Mouse (Mus musculus) embryonic facial prominence, embryonic 10.5 days (tissue): ENCODE results near the gene Naa38. TPM values are rescaled to one million over a fixed set of nuclear protein-coding genes. Genes with fewer than 3 reads are reported as not detected.
"Not testable (repeated sequence)": the region's sequence is repeated elsewhere in the genome, so short reads cannot be mapped to it uniquely, and the experiment has no call there.

Experiments
- DNase-seq: peaks from one replicate; pipeline ENCODE4 v3.0.0-alpha.2; 2017; ENCODE audit warnings: low spot score
- H3K27ac ChIP-seq: fragments of 300-500 bp; sonication (generic); replicated peaks from 2 replicates; pipeline ENCODE4 v1.5.1; 2016; ENCODE audit warnings: mild to moderate bottlenecking
- H3K27me3 ChIP-seq: fragments of 300-500 bp; sonication (generic); replicated peaks from 2 replicates; pipeline ENCODE4 v1.6.1; 2016; ENCODE audit warnings: low read depth, mild to moderate bottlenecking; ENCODE audit not compliant: poor library complexity, severe bottlenecking
- H3K36me3 ChIP-seq: fragments of 300-500 bp; sonication (generic); replicated peaks from 2 replicates; pipeline ENCODE4 v1.6.1; 2016; ENCODE audit warnings: mild to moderate bottlenecking, moderate library complexity
- H3K4me1 ChIP-seq: fragments of 300-500 bp; sonication (generic); 2 replicates; pipeline ENCODE4 v1.6.1; 2016
- H3K4me3 ChIP-seq: fragments of 300-500 bp; sonication (generic); 2 replicates; pipeline ENCODE4 v1.5.1; 2016; ENCODE audit warnings: mild to moderate bottlenecking, moderate library complexity
- H3K9me3 ChIP-seq: fragments of 300-500 bp; sonication (generic); 2 replicates; pipeline ENCODE4 v1.6.1; 2016; ENCODE audit warnings: mild to moderate bottlenecking
- WGBS: fragments of 180-500 bp; shearing (Covaris S2); methylation state at CpG from one replicate; pipeline ENCODE4 v1.1.7; 2016; 5-methylcytosine and 5-hydroxymethylcytosine counted together
- polyA plus RNA-seq: library from polyadenylated mRNA; unstranded; fragments of >200 nt; fragmentation: Nextera tagmentation; extraction: Ambion mirVana; gene quantifications from 2 replicates; pipeline ENCODE4 v1.2.1, GENCODE M21; 2016

The Naa38 gene
- polyA plus RNA-seq, 1 experiment from 2014 or later: 137 TPM

GRCm38 (mm10) chr11:69381356-69381755 lies 13.9 kb upstream of the Naa38 start:
- no peak for DNase-seq
- no peaks in the 10 kb centered on the region for H3K9me3 ChIP-seq
- 88% methylated on average over 6 of the region's 6 CpGs for WGBS
- no peaks in the 10 kb centered on the region for H3K27me3 ChIP-seq
- H3K4me3 ChIP-seq: no peak overlapping the region
- H3K27ac ChIP-seq: no peak overlapping the region
- peaks cover 29% of the 10 kb centered on the region for H3K36me3 ChIP-seq
- H3K4me1 ChIP-seq: no peaks in the 10 kb centered on the region

- no peaks in the 10 kb centered on the region for H3K9me3 ChIP-seq
- WGBS: 70% methylated on average over 10 of the region's 10 CpGs
- no peak overlapping the region for H3K4me3 ChIP-seq
- no peaks in the 10 kb centered on the region for H3K27me3 ChIP-seq
- no peak for DNase-seq
- H3K27ac ChIP-seq: no peak overlapping the region; the same call in 1 of the 2 replicates
- peaks cover 19% of the 10 kb centered on the region for H3K36me3 ChIP-seq
- H3K4me1 ChIP-seq: no peaks in the 10 kb centered on the region
These were observed 12.7 kb upstream of the Naa38 start for GRCm38 (mm10) chr11:69382478-69383105.

DNA sequence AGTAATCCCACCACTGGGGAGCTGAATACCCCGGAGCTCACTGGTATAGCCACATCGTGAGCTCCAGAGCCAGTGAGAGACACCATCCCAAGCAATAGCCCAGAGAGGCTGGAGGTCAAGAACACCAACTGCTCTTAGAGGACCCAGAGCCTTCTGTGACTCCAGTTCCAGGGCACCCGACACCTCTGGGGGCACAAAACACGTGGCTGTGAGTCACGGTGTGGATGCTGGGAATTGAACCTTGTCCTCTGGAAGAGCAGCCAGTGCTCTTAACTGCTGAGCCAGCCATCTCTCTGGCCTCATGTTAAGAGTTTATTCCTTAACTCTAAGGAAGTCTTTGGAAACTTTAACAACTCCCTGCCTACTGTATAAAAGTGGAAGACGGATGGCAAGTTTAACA lies 10.3 kb upstream of the Naa38 start:
- Histone ChIP-seq H3K27me3 (no peaks in the 10 kb centered on the region), H3K4me3 (no peak overlapping the region), H3K27ac (no peak overlapping the region), H3K4me1 (peaks cover 4% of the 10 kb centered on the region), H3K9me3 (no peaks in the 10 kb centered on the region), H3K36me3 (peaks cover 10% of the 10 kb centered on the region; the same call in 1 of the 2 replicates)
- DNase-seq: peak; percentile 6
- 80% methylated on average over 6 of the region's 6 CpGs for WGBS

DNA sequence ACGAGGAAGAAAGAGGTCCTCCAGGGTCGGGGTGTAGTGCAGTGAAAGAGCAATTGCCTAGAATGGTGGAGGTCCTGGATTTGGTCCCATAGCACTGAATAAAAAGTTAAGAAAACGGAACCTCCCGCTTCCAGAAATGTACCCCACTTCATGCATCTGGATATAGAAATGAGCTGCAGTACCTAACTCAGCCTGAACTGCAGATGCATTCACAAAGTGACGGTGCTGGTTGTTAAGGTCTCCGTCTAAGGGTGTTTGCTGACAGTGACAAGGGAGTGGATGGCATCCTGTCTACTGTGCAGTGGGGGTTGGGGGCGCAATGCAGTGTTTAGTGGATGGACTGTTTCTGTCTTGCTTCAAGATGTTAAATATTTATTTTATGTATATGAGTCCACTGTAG lies 8.5 kb upstream of the Naa38 start:
- Histone ChIP-seq H3K4me1 (peaks cover 7% of the 10 kb centered on the region), H3K36me3 (peaks cover 7% of the 10 kb centered on the region), H3K27me3 (no peaks in the 10 kb centered on the region), H3K27ac (no peak overlapping the region), H3K4me3 (no peak overlapping the region), H3K9me3 (no peaks in the 10 kb centered on the region)
- WGBS: 81% methylated on average over 7 of the region's 7 CpGs
- no peak for DNase-seq

- peaks cover 9% of the 10 kb centered on the region for H3K36me3 ChIP-seq
- H3K27me3 ChIP-seq: no peaks in the 10 kb centered on the region
- H3K4me1 ChIP-seq: peaks cover 7% of the 10 kb centered on the region
- H3K9me3 ChIP-seq: no peaks in the 10 kb centered on the region
- H3K4me3 ChIP-seq: no peak overlapping the region
- WGBS: 97% methylated on average over 4 of the region's 4 CpGs
- H3K27ac ChIP-seq: no peak overlapping the region
- no peak for DNase-seq
These were observed 6.6 kb upstream of the Naa38 start for GRCm38 (mm10) chr11:69388680-69389079.

DNA sequence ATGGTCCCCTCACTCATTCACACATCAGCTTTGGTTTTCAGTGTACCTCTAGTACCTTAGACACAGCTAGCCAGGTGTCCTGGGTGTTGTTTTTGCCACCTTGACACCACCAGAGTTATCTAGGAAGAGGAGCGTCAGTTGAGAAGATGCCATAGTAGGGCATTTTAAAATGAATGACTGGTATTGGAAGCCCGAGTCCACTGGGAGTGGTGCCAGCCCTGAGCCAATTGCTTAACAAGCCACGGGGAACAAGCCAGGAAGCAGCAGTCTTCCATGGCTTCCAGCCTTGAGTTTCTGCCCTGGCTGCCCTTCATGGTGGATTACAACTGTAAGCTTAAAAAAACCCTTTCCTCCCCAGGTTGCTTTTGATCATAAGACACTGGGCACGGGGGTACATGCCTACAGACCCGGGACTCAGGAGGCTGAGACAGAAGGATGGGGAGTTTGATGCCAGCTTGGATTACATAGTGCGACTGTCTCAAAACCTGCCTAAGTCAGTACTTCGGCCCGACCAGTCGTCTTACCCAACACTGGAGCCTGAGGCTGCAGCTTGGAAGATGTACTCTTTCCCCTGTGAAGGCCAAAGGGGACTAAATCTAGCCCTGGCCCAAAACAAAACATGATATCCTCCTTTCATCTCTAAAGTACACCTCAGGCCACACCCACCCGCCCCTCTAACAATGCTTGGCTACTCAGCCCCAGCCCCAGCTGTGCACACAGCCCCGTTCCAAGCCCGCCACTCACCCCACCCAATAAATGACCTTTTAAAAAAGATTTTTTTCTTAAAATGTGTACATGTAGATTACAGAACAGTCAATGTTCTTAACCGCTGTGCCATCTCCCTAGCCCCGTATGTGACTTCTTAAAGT lies 5.5 kb upstream of the Naa38 start:
- Histone ChIP-seq H3K27ac (no peak overlapping the region), H3K27me3 (no peaks in the 10 kb centered on the region), H3K9me3 (no peaks in the 10 kb centered on the region), H3K4me1 (peaks cover 13% of the 10 kb centered on the region), H3K36me3 (peaks cover 9% of the 10 kb centered on the region), H3K4me3 (no peak overlapping the region)
- no peak for DNase-seq
- WGBS: 71% methylated on average over 14 of the region's 14 CpGs

DNA sequence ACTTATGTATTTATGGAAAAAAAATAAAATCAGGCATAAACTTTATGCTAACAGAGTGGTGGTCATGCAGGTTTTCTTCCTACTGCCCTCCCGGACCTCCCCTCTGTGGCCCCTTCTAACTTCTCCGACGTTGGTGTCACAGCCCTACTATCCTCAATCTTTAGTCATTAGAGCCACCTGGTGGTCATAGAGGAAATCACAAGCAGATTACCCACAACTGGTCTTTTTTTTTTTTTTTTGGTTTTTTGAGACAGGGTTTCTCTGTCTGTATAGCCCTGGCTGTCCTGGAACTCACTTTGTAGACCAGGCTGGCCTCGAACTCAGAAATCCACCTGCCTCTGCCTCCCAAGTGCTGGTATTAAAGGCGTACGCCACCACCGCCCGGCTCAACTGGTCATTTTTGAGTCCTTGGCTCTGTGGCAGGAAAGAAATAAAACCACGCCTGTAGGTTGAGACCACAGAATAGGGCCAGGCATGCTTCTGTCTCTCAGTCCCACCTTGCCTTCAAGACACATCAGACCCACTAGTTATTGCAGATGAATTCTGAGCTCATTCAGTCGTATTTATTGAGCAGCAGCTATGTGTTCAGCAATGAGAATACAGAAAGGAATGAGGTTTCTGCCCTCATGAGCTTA lies 4.8 kb upstream of the Naa38 start:
- H3K4me1 ChIP-seq: peaks cover 13% of the 10 kb centered on the region
- H3K27me3 ChIP-seq: no peaks in the 10 kb centered on the region
- H3K36me3 ChIP-seq: peaks cover 9% of the 10 kb centered on the region
- H3K27ac ChIP-seq: no peak overlapping the region
- no peaks in the 10 kb centered on the region for H3K9me3 ChIP-seq
- H3K4me3 ChIP-seq: no peak overlapping the region
- DNase-seq: peak; percentile 68
- 52% methylated on average over 10 of the region's 10 CpGs for WGBS

DNA sequence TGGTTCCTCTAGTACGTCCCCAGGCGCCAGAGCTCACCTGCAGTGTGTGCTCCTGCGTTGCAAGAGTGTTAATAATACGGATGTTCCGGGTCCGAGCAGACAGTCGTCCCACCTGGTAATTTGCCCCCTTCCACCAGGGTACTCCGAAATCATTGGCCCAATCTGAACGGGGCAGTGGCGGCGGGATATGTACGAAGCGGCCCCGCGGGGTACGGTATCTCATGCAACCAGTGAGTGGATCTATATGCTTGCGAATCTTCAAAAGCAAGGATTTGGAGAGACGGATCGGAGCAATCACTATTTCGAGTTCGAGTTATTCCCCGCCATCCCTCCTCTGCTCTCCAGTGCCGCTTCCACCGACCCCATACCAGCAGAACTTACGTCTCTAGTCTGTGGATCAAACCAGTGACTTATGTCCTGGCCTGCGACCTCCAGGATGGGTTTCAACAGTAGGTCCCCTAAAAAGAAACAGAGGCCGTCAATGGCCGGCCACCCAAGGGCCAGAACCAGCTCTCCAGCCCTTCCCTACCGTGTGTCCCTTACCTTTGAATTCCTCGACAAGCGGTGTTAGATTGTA lies 608 bp upstream of the Naa38 start:
- peaks cover 49% of the 10 kb centered on the region for H3K4me1 ChIP-seq

GRCm38 (mm10) chr11:69395634-69396373 lies 517 bp downstream of the Naa38 start:
- under 1% methylated on average over 48 of the region's 48 CpGs for WGBS

More for the DNA sequence above, 608 bp upstream of the Naa38 start:
- DNase-seq: peak; percentile 45
- Histone ChIP-seq H3K4me3 (peak overlapping the region; percentile 71), H3K27ac (peak overlapping the region; percentile 93), H3K36me3 (peaks cover 18% of the 10 kb centered on the region)
- WGBS: 2% methylated on average over 31 of the region's 31 CpGs
- not testable (repeated sequence) for H3K9me3 ChIP-seq, H3K27me3 ChIP-seq

DNA sequence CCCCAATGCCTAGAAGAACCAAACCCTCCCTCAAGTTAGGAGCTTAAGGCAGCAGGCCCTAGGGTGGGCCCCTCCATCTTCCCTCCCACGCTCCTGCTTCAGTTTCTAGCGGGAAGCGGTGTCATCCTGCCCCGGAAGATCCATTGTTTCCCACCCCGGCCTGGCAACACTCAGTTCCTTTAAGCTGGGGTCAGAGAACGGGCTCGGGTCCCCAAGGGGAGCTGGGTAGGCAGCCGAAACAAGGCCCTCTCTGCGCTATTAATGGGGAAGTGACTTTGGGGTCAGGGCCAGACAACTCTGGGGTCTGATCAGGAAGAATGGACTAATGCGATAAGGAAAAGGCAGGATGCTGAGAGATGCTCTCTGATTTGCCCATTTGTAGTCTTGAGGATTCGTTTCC lies 1.5 kb downstream of the Naa38 start:
- no peaks in the 10 kb centered on the region for H3K9me3 ChIP-seq
- H3K4me3 ChIP-seq: peak overlapping the region; percentile 71
- DNase-seq: peak; percentile 53
- H3K4me1 ChIP-seq: peaks cover 62% of the 10 kb centered on the region
- peak overlapping the region; percentile 93 for H3K27ac ChIP-seq
- peaks cover 39% of the 10 kb centered on the region for H3K36me3 ChIP-seq
- H3K27me3 ChIP-seq: peaks cover 18% of the 10 kb centered on the region
- WGBS: 26% methylated on average over 11 of the region's 11 CpGs

More at GRCm38 (mm10) chr11:69395634-69396373, 517 bp downstream of the Naa38 start:
- Histone ChIP-seq H3K27me3 (peaks cover 13% of the 10 kb centered on the region), H3K4me1 (peaks cover 54% of the 10 kb centered on the region), H3K4me3 (peak overlapping the region; percentile 71), H3K9me3 (no peaks in the 10 kb centered on the region), H3K36me3 (peaks cover 29% of the 10 kb centered on the region), H3K27ac (peak overlapping the region; percentile 93)
- peak; percentile 95 for DNase-seq

DNA sequence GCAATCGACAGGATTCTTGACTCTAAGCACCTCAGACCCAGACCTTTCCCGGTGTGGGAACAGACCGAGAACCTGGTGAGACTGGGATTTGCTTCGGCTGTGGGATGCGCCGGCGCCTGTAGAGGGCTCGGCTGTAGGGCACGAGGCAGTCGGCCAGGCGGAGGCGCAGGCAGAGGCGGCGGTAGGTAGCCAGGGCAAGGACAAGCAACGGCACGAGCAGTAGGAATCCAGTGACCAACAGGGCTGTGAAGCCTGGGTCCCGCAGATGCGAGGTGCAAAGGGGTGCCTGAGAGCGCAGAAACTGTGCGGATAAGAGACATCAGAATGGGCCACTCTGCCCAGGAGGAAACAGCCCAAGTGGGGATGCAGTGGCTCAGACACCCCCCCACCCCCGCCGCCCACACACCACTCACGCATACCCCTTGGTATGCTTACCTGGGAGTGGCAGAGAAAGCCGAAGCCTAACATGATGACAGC lies 2.3 kb downstream of the Naa38 start:
- Histone ChIP-seq H3K36me3 (peaks cover 42% of the 10 kb centered on the region), H3K27me3 (peaks cover 18% of the 10 kb centered on the region), H3K4me1 (peaks cover 62% of the 10 kb centered on the region), H3K27ac (peak overlapping the region; percentile 93), H3K4me3 (peak overlapping the region; percentile 71), H3K9me3 (no peaks in the 10 kb centered on the region)
- DNase-seq: peak; percentile 68
- 5% methylated on average over 24 of the region's 24 CpGs for WGBS

GRCm38 (mm10) chr11:69398059-69398458 lies 2.8 kb downstream of the Naa38 start, which contains the start of gene Tmem88:
Gene Tmem88, minus strand, starts transcription at chr11:69398234.
- peak; percentile 77 for DNase-seq
- peaks cover 62% of the 10 kb centered on the region for H3K4me1 ChIP-seq
- H3K9me3 ChIP-seq: no peaks in the 10 kb centered on the region
- WGBS: 3% methylated on average over 16 of the region's 16 CpGs
- H3K27ac ChIP-seq: peak within 1 kb of the TSS; percentile 93
- peak within 1 kb of the TSS; percentile 71 for H3K4me3 ChIP-seq
- peaks cover 18% of the 10 kb centered on the region for H3K27me3 ChIP-seq
- H3K36me3 ChIP-seq: peaks cover 42% of the 10 kb centered on the region
